Mouse (Mus musculus): Measurements from ENCODE around the gene Zfp503.

GRCm38 (mm10) chr14:21985426-21985931 is 3.9 kb downstream of the Zfp503 start:
- no peak for TF ChIP-seq CTCF (IDR thresholded peaks at IDR 0.05; ENCODE audit: insufficient read depth, low read depth, low read length)
- TF ChIP-seq POLR2A (IDR thresholded peaks at IDR 0.05; ENCODE audit: insufficient read depth, low read depth, low read length): no peak

All from olfactory bulb, adult 2 months (tissue).